ENCODE assay signal across 13 mouse cellular contexts in genomic region chr10:42029502-42029901, GRCm38 (mm10). TPM values are rescaled to one million over a fixed set of nuclear protein-coding genes. Genes with fewer than 3 reads are reported as not detected.
DNase-seq lines count a peak whose midpoint lies in the region; ATAC-seq and TF ChIP-seq lines count a peak whose summit lies in the region.
"Had no signal": no experiment of that assay in that cellular context is flagged by ENCODE, and none has a peak within 500 bp of the region (broad histone marks: within the 10 kb centered on the region; RNA-seq: fewer than 3 reads in every experiment).

No protein-coding gene starts in this region.

- no peaks in the 10 kb centered on the region for H3K27me3 ChIP-seq in cerebellum, adult 2 months (ENCODE audit: control insufficient read depth, insufficient read depth, low read length)
- no peaks in the 10 kb centered on the region for H3K27me3 ChIP-seq in liver, adult 2 months (ENCODE audit: control insufficient read depth, insufficient read depth, low read length)
- H3K27me3 ChIP-seq: limb, embryonic 15.5 days had no signal

- ATAC-seq in megakaryocyte, adult 5-6 weeks (ENCODE audit: poor library complexity, severe bottlenecking) = no peak
- ATAC-seq: intestine, embryonic 16.5 days had no signal

- H3K4me3 ChIP-seq in cerebellum, adult 2 months (replicated peaks; ENCODE audit: insufficient read depth, low read depth, low read length) = no peak overlapping the region
- no peak overlapping the region for H3K4me3 ChIP-seq in liver, adult 2 months (ENCODE audit: insufficient read depth, low read depth, low read length)
- H3K4me3 ChIP-seq: heart, embryonic 15.5 days; limb, embryonic 15.5 days; midbrain, embryonic 12.5 days had no signal

- H3K79me2 ChIP-seq in liver, adult 2 months (ENCODE audit: control insufficient read depth, insufficient read depth, low read length) = no peaks in the 10 kb centered on the region

- H3K36me3 ChIP-seq in liver, adult 2 months (ENCODE audit: control insufficient read depth, insufficient read depth, low read length) = no peaks in the 10 kb centered on the region
- H3K36me3 ChIP-seq: heart, embryonic 15.5 days; limb, embryonic 15.5 days; midbrain, embryonic 12.5 days had no signal

- intact Hi-C loops in left cerebral cortex, postnatal 4 days (cut with DNase I) = no loop called here

- WGBS in cerebellum, adult 2 months = 63% methylated on average over 5 of the region's 5 CpGs
- WGBS in liver, adult 2 months = 82% methylated on average over 5 of the region's 5 CpGs

- peak; percentile 43; the same call in 1 of the 2 replicates for TF ChIP-seq CTCF in cerebellum, adult 2 months (IDR thresholded peaks at IDR 0.05; ENCODE audit: borderline replicate concordance, insufficient read depth, low read depth, low read length)
- no peak for TF ChIP-seq CTCF in liver, adult 2 months (IDR thresholded peaks at IDR 0.05; ENCODE audit: low read depth, low read length)

- TF ChIP-seq POLR2A in cerebellum, adult 2 months (IDR thresholded peaks at IDR 0.05; ENCODE audit: borderline replicate concordance, insufficient read depth, low read length) = no peak
- TF ChIP-seq POLR2A in liver, adult 2 months (IDR thresholded peaks at IDR 0.05; ENCODE audit: extremely low read depth, insufficient read depth, low read length) = no peak

- DNase-seq in cerebellum, adult 2 months = peak in 1 of 2 experiments; percentile 25
- no peak for DNase-seq in cerebellum, postnatal 4 days (ENCODE audit: low spot score in 2 of 2)
- peak; percentile 13 for DNase-seq in left cerebral cortex, postnatal 4 days
- no peak for DNase-seq in left cerebral cortex, adult 9 months (ENCODE audit: low spot score in 2 of 2)
- peak; percentile 1 for DNase-seq in liver, adult 2 months (ENCODE audit: extremely low read depth, low read depth, low spot score)
- peak; percentile 59 for DNase-seq in thymus, postnatal 4 days
- DNase-seq in layer of hippocampus, adult 8-10 months (ENCODE audit: low spot score in 2 of 2) = no peak
- DNase-seq: right cerebral cortex, postnatal 25 days had no signal

- H3K4me1 ChIP-seq in cerebellum, adult 2 months (ENCODE audit: control insufficient read depth, insufficient read depth, low read length) = no peaks in the 10 kb centered on the region
- H3K4me1 ChIP-seq in liver, adult 2 months (ENCODE audit: control insufficient read depth, insufficient read depth, low read length) = no peaks in the 10 kb centered on the region

- no peak overlapping the region for H3K27ac ChIP-seq in cerebellum, adult 2 months (ENCODE audit: insufficient read depth, low read length)
- H3K27ac ChIP-seq in liver, adult 2 months (replicated peaks; ENCODE audit: insufficient read depth, low read depth, low read length) = no peak overlapping the region
- H3K27ac ChIP-seq: heart, embryonic 15.5 days; limb, embryonic 15.5 days; midbrain, embryonic 12.5 days had no signal

- no peak overlapping the region for H3K9ac ChIP-seq in liver, adult 2 months (ENCODE audit: low read depth, low read length)
- H3K9ac ChIP-seq: heart, embryonic 15.5 days; limb, embryonic 15.5 days; midbrain, embryonic 12.5 days had no signal

RNA-seq across cellular contexts. Expression of gene Armc2, which starts 11.3 kb away (rescaled TPM):
- polyA plus RNA-seq in cerebellum, adult 2 months (2012; rRNA removed) = 4.4 and 6.0 TPM in 2 replicates
- total RNA-seq in left cerebral cortex, postnatal 4 days (2021) = 10 to 100 TPM; 16.5 to 18.5 TPM
- 0.09 and 0.13 TPM in 2 replicates for total RNA-seq in liver, adult 2 months (2014; rRNA removed)
- not detected in 2 replicates for polyA plus RNA-seq in liver, adult 2 months (2012; rRNA removed)
- total RNA-seq in megakaryocyte, adult 5-6 weeks (2015) = 1.2 TPM in 1 of 2 replicates, not detected in the other
- total RNA-seq in megakaryocyte, adult 5-6 weeks (2017) = not detected in 2 replicates
- 10 to 100 TPM in 2 of 4 experiments, 1 to 10 TPM in 2; 8.9 to 12.7 (median 9.7) TPM for total RNA-seq in layer of hippocampus, adult 8-10 months (2022)

Comparison
In these comparisons a context has a peak if more than half of its experiments do, and no peak if none do; other contexts are left out.
1. DNase-seq: peak in left cerebral cortex, postnatal 4 days (single experiment), liver, adult 2 months (single experiment) and thymus, postnatal 4 days (single experiment); none in cerebellum, postnatal 4 days (0 of 2), left cerebral cortex, adult 9 months (0 of 2) and layer of hippocampus, adult 8-10 months (0 of 2).